Mouse (Mus musculus): ENCODE results near the gene R3hdml. TPM values are rescaled to one million over a fixed set of nuclear protein-coding genes. Genes with fewer than 3 reads are reported as not detected.

R3hdml gene
- polyA plus RNA-seq, 1 experiment, result not detected

DNA sequence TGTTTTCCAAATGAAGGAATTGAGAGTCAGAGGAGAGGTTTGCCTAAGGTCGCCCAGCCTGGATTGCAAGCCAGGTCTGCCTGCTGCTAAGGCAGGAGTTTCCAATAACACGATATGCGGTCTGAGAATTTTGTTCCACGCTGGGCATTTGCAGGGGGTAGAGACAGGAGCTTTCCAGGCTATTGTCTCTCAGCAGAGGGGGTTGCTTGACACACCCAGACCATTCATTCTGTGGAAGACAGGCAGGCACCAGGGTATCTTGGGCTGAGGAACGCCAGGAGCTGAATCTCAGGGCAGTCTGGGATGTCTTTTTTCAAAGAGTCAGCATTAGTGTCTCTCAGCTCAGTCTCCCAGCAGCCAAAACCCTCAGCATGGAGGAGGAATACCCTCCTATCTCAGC, 913 bp downstream of the R3hdml start:
- no peak overlapping the region for H3K27ac ChIP-seq (ENCODE audit: insufficient read depth, low read length)
- TF ChIP-seq CTCF (IDR thresholded peaks at IDR 0.05; ENCODE audit: borderline replicate concordance, insufficient read depth, low read length), result no peak
- TF ChIP-seq POLR2A (IDR thresholded peaks at IDR 0.05; ENCODE audit: low read depth, low read length), result no peak
- H3K4me3 ChIP-seq (ENCODE audit: insufficient read depth, low read length), result no peak overlapping the region
- 0 out of 2 replicates have a peak, but pooled peaks cover 4% of the 10 kb centered on the region for H3K4me1 ChIP-seq (ENCODE audit: control insufficient read depth, insufficient read depth, low read length)

DNA sequence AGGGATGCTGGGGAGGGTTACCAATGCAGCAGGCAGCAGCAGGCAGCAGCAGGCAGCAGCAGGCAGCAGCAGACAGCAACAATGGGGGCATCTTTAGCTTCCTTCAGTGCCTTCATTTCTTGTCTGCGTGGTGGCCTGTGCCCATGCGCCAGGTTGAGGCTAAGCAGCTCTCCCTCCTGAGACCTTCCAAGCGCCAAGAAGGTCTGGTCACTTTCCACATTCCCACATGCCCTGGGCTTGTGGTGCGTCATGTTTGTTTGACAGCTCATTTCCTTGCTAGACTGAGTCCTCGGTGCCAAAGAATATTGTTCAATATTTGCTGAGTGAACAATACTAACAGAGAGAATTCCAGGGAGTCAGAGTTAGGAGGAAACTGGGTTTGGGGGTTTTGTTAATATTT, 1.9 kb downstream of the R3hdml start:
- H3K4me1 ChIP-seq (ENCODE audit: control insufficient read depth, insufficient read depth, low read length), result 0 out of 2 replicates have a peak, but pooled peaks cover 4% of the 10 kb centered on the region
- no peak overlapping the region for H3K4me3 ChIP-seq (ENCODE audit: insufficient read depth, low read length)
- no peak overlapping the region for H3K27ac ChIP-seq (ENCODE audit: insufficient read depth, low read length)
- TF ChIP-seq POLR2A (IDR thresholded peaks at IDR 0.05; ENCODE audit: low read depth, low read length), result no peak
- TF ChIP-seq CTCF (IDR thresholded peaks at IDR 0.05; ENCODE audit: borderline replicate concordance, insufficient read depth, low read length), result no peak

DNA sequence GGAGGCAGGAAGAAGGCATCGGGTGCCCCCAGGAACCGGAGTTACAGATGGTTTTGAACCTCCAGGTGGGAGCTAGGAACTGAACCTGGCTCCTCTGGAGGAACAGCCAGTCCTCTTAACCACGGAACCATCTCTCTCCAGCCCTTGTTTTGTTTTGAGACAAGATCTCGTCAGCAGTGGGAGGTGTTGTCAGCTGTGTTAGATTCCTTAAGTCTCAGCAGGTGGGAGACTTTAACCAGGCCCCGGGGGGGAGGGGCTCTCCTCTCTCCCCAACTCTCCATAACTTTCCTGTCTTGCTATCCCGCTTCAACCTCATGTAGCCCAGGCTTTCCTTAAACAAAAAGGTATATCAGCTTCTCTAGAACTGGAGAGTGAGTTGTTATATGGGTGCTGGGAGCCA, 2.3 kb downstream of the R3hdml start:
- H3K4me1 ChIP-seq (ENCODE audit: control insufficient read depth, insufficient read depth, low read length), result 0 out of 2 replicates have a peak, but pooled peaks cover 4% of the 10 kb centered on the region
- no peak overlapping the region for H3K27ac ChIP-seq (ENCODE audit: insufficient read depth, low read length)
- no peak overlapping the region for H3K4me3 ChIP-seq (ENCODE audit: insufficient read depth, low read length)
- TF ChIP-seq CTCF (IDR thresholded peaks at IDR 0.05; ENCODE audit: borderline replicate concordance, insufficient read depth, low read length), result no peak
- TF ChIP-seq POLR2A (IDR thresholded peaks at IDR 0.05; ENCODE audit: low read depth, low read length), result no peak

DNA sequence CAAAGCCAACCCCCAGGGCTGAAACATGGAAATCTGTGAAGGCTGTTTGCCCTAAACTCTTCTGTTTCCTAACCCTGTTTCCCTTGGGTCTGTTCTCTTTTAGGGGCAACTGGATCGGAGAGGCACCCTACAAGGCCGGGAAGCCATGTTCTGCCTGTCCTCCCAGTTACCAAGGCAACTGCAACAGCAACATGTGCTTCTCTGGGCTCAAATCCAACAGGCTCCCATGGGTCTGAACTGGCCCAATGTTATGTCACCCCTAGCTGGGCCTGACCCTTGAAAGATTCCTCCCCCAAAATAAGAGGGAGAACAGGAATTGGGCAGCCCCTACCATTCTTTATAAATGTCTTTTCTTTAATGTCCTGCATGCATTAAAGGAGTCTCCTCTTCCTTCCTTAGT, 10.1 kb downstream of the R3hdml start:
- H3K4me1 ChIP-seq (ENCODE audit: control insufficient read depth, insufficient read depth, low read length), result no peaks in the 10 kb centered on the region
- H3K4me3 ChIP-seq (ENCODE audit: insufficient read depth, low read length), result no peak overlapping the region
- TF ChIP-seq CTCF (IDR thresholded peaks at IDR 0.05; ENCODE audit: borderline replicate concordance, insufficient read depth, low read length) (no peak), POLR2A (IDR thresholded peaks at IDR 0.05; ENCODE audit: low read depth, low read length) (no peak)
- no peak overlapping the region for H3K27ac ChIP-seq (ENCODE audit: insufficient read depth, low read length)

DNA sequence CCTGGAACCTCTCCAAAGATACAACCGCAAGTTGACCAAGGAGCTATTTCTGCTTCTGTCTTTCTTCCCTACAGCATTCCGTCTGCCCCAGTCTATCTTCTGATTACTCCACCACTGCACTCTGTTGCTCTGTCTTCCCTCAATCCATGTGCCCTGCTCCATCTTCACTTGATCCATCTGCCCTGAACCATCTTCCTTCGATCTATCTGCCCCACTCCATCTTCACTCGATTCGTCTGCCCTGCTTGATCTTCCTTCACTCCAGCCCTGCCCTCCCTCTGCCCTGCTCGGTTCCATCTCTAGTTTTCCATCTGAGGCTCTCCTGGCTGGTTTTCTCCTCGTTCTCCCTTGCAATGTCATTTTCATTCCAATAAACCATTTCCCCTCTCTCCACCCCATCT, 11.1 kb downstream of the R3hdml start:
- TF ChIP-seq POLR2A (IDR thresholded peaks at IDR 0.05; ENCODE audit: low read depth, low read length) (no peak), CTCF (IDR thresholded peaks at IDR 0.05; ENCODE audit: borderline replicate concordance, insufficient read depth, low read length) (no peak)
- no peak overlapping the region for H3K27ac ChIP-seq (ENCODE audit: insufficient read depth, low read length)
- H3K4me1 ChIP-seq (ENCODE audit: control insufficient read depth, insufficient read depth, low read length), result no peaks in the 10 kb centered on the region
- no peak overlapping the region for H3K4me3 ChIP-seq (ENCODE audit: insufficient read depth, low read length)

DNA sequence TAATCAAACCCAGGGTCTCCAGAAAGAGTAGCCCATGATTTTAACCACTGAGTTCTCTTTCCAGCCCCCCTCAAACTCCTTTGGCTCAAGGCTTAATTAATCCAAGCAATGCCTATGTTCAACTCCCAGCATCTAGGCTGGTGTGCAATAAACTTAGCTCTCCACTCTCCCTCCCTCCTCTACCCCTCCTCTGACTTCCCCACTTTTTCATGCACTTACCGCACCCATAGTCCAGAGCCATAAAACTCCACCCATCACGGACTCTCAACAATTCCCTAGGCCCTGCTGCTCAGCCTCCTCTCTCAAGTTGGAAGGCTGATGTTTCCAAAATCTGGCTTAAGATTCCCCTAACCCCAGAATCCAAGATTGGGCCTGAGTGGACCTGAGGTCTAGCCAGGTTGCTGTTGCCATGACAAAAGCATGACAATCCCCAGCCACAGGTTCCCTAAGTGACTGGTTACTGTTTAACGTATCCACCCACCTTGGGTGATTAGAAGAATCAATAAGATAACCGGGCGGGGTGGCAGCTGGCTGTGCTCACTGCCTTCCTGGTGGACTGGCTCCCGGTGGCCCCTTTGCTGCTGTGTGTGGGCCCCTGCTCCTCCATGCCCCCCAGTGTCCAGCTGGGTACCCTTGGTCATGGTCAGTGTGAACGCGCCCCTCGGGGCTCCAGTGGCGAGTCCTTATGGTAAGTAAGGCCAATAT, 14.3 kb downstream of the R3hdml start, which contains the start of gene Hnf4a:
Hnf4a (plus strand) TSS at position 509 of the 705 bp plus-strand sequence.
- Histone ChIP-seq H3K4me3 (ENCODE audit: insufficient read depth, low read length) (no peak within 1 kb of the TSS), H3K27ac (ENCODE audit: insufficient read depth, low read length) (no peak within 1 kb of the TSS), H3K4me1 (ENCODE audit: control insufficient read depth, insufficient read depth, low read length) (no peaks in the 10 kb centered on the region)
- no peak for TF ChIP-seq CTCF (IDR thresholded peaks at IDR 0.05; ENCODE audit: borderline replicate concordance, insufficient read depth, low read length)
- TF ChIP-seq POLR2A (IDR thresholded peaks at IDR 0.05; ENCODE audit: low read depth, low read length), result no peak

DNA sequence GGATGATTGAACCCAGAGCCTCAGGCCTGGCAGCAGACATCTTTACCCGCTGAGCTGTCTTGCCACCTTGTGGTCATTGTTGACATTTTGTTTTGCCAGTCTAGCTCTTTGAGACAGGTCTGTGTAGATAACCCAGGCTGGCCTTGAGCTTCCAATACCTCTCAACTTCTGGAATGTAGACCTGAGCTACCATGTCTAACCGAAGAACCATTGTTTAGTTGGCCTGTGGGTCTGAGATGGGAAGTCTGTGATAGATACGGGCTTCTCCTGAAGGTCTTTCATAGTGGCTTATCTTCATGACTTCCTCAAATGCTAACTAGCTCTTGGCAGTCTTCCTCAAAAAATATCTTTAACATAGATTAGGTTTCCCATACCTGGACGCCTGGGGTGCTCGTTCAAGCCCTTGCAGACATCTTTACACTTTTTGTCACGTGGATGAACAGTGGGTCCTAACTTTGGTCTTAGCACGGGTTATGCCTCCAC, 33.7 kb downstream of the R3hdml start:
- Histone ChIP-seq H3K4me1 (ENCODE audit: control insufficient read depth, insufficient read depth, low read length) (no peaks in the 10 kb centered on the region), H3K4me3 (ENCODE audit: insufficient read depth, low read length) (no peak overlapping the region), H3K27ac (ENCODE audit: insufficient read depth, low read length) (no peak overlapping the region)
- no peak for TF ChIP-seq POLR2A (IDR thresholded peaks at IDR 0.05; ENCODE audit: low read depth, low read length)
- no peak for TF ChIP-seq CTCF (IDR thresholded peaks at IDR 0.05; ENCODE audit: borderline replicate concordance, insufficient read depth, low read length)

DNA sequence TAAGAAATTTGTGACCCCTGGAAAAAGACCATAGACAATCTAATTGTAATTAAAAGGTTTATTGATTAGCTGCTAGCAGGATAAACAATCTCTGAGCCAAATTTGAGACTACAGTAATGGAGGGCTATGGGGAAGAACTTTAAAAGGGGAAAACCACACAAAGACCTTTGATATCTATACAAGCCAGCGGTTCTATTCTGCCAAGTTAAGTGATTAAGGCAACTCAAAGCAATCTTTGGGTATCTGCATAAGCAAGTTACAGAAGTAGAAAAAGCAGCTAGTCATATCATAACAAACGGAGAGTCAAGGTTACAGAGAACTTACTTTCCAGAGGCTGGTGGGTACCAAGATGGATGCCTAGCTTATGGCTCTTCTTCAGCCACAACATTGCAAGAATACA, 35.4 kb downstream of the R3hdml start:
- TF ChIP-seq POLR2A (IDR thresholded peaks at IDR 0.05; ENCODE audit: low read depth, low read length) (no peak), CTCF (IDR thresholded peaks at IDR 0.05; ENCODE audit: borderline replicate concordance, insufficient read depth, low read length) (no peak)
- no peaks in the 10 kb centered on the region for H3K4me1 ChIP-seq (ENCODE audit: control insufficient read depth, insufficient read depth, low read length)
- no peak overlapping the region for H3K27ac ChIP-seq (ENCODE audit: insufficient read depth, low read length)
- H3K4me3 ChIP-seq (ENCODE audit: insufficient read depth, low read length), result no peak overlapping the region

DNA sequence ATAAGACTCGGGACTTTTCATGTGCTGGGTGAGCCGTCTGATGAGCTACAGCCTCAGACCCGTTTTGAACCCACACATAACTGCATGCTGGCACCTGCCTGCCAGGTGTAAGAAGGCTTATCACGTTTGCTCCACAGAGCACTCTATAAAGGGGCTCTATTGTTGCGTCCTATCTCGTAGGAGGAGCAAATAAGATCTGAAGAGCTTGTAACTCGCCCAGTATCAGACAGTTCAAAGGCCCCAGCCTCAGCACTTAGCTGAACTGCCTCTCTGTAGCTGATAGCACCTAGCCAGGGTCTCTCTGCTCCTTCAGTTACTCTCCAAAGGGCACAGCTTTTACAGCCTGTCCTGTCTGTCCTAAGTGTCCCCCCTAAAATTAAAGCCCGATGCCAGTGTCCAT, 38.3 kb downstream of the R3hdml start:
- no peaks in the 10 kb centered on the region for H3K4me1 ChIP-seq (ENCODE audit: control insufficient read depth, insufficient read depth, low read length)
- no peak overlapping the region for H3K4me3 ChIP-seq (ENCODE audit: insufficient read depth, low read length)
- no peak overlapping the region for H3K27ac ChIP-seq (ENCODE audit: insufficient read depth, low read length)
- no peak for TF ChIP-seq POLR2A (IDR thresholded peaks at IDR 0.05; ENCODE audit: low read depth, low read length)
- no peak for TF ChIP-seq CTCF (IDR thresholded peaks at IDR 0.05; ENCODE audit: borderline replicate concordance, insufficient read depth, low read length)

DNA sequence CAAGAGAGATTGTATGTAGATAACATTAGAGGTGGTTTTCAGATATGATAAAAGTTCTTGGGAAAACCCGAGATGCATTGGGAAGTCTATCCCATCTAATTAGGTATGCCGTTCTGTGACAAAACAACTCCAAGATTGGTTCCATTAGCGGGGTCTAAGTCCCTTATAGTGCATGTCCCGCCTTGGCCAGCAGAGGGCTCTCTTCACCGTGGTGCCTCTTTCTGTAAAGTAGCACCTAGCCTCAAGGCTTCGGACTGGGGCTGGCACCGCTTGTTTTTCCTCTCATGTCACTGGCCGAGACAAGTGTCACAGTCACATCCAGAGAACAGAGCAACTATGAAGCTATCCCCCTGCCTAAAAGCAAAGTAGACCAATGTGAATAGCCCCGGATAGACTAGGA, 39.8 kb downstream of the R3hdml start:
- no peak for TF ChIP-seq POLR2A (IDR thresholded peaks at IDR 0.05; ENCODE audit: low read depth, low read length)
- TF ChIP-seq CTCF (IDR thresholded peaks at IDR 0.05; ENCODE audit: borderline replicate concordance, insufficient read depth, low read length), result peak; percentile 85
- H3K4me3 ChIP-seq (ENCODE audit: insufficient read depth, low read length), result no peak overlapping the region
- H3K4me1 ChIP-seq (ENCODE audit: control insufficient read depth, insufficient read depth, low read length), result no peaks in the 10 kb centered on the region
- no peak overlapping the region for H3K27ac ChIP-seq (ENCODE audit: insufficient read depth, low read length)
